Mouse (Mus musculus) bone marrow, adult 2 months (tissue): ENCODE measurements around the gene Ercc1. TPM values are rescaled to one million over a fixed set of nuclear protein-coding genes. Genes with fewer than 3 reads are reported as not detected.

Source experiments
- H3K27ac ChIP-seq: fragments of 200-500 bp; 2 replicates; pipeline ENCODE4 v1.5.1; 2012; ENCODE audit warnings: low read depth, mild to moderate bottlenecking, control low read depth, inconsistent platforms, low read length; ENCODE audit not compliant: control insufficient read depth, poor library complexity, insufficient read depth
- H3K4me1 ChIP-seq: fragments of 200-500 bp; 2 replicates; pipeline ENCODE4 v1.6.1; 2011; ENCODE audit warnings: low read length; ENCODE audit not compliant: control insufficient read depth, insufficient read depth
- H3K4me3 ChIP-seq: fragments of 200-500 bp; replicated peaks from 2 replicates; pipeline ENCODE3; 2011; ENCODE audit warnings: mild to moderate bottlenecking, low read depth, low read length, control low read depth; ENCODE audit not compliant: control insufficient read depth
- CTCF ChIP-seq: fragments of 200-500 bp; IDR thresholded peaks from 2 replicates; pipeline ENCODE4 v1.5.1; 2011; ENCODE audit warnings: low read length, control low read depth; ENCODE audit not compliant: control insufficient read depth, insufficient read depth
- POLR2A ChIP-seq: fragments of 200-500 bp; IDR thresholded peaks from 2 replicates; pipeline ENCODE4 v1.6.1; 2011; ENCODE audit warnings: low read depth, mild to moderate bottlenecking, control low read depth, low read length, borderline replicate concordance; ENCODE audit not compliant: control insufficient read depth
- WGBS: fragments of 180-500 bp; shearing (Covaris S2); methylation state at CpG from one replicate; pipeline ENCODE4 v1.1.7; 2018; 5-methylcytosine and 5-hydroxymethylcytosine counted together
- polyA plus RNA-seq: library from polyadenylated mRNA; stranded (reverse); fragments of >200 nt; gene quantifications from 2 replicates; pipeline ENCODE4 v1.2.4, GENCODE M21; 2011; ENCODE audit warnings: low replicate concordance; ENCODE audit not compliant: missing spikeins, insufficient read depth, insufficient read length

The Ercc1 gene
- polyA plus RNA-seq, 1 experiment: 31.3 TPM

GRCm38 (mm10) chr7:19349188-19349915 lies 4.8 kb downstream of the Ercc1 start:
- Histone ChIP-seq H3K4me3 (no peak overlapping the region), H3K4me1 (peaks cover 2% of the 10 kb centered on the region; the same call in 1 of the 2 replicates), H3K27ac (no peak overlapping the region)
- no peak for TF ChIP-seq POLR2A
- TF ChIP-seq CTCF: no peak
- WGBS: 85% methylated on average over 13 of the region's 13 CpGs

GRCm38 (mm10) chr7:19350221-19350620 lies 5.6 kb downstream of the Ercc1 start:
- Histone ChIP-seq H3K27ac (no peak overlapping the region), H3K4me3 (no peak overlapping the region), H3K4me1 (no peaks in the 10 kb centered on the region; the same call in 1 of the 2 replicates)
- 86% methylated on average over 8 of the region's 8 CpGs for WGBS
- TF ChIP-seq CTCF: no peak
- TF ChIP-seq POLR2A: no peak

DNA sequence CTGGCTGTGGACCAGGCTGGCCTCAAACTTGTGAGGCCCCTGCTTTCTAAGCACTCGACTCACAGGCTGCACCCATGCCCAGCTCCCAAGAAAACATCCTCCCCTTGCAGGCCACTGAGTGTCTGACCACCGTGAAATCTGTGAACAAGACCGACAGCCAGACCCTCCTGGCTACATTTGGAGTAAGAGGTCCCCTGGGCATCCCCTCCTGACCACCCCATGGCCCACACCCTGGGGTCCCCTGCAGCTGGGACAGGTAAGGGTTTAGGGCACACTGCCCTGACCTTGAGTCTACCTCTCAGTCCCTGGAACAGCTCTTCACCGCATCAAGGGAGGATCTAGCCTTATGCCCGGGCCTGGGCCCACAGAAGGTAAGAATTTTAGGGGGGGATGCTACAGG lies 10.4 kb downstream of the Ercc1 start:
- H3K4me1 ChIP-seq: peaks cover 2% of the 10 kb centered on the region; the same call in 1 of the 2 replicates
- WGBS: 83% methylated on average over 5 of the region's 5 CpGs
- H3K27ac ChIP-seq: no peak overlapping the region
- no peak for TF ChIP-seq POLR2A
- no peak for TF ChIP-seq CTCF
- no peak overlapping the region for H3K4me3 ChIP-seq

DNA sequence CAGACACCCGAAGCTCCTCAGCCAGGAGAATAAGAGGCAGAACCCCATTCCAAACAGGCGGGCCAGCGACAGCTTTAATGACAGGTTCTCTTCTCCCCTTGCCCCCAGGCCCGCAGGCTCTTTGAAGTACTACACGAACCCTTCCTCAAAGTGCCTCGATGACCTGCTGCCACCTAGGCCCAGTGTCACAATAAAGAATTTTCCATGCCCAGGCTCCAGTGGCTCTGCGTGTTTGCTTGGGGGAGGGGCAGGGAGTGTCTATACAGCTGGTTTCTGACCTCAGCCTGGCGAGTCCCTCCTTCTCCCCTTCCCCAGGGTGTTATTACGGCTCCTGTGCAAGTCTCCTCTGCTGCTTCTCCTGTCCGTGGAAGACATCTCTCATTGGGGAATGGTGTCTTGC lies 11.7 kb downstream of the Ercc1 start:
- no peak overlapping the region for H3K27ac ChIP-seq
- no peak for TF ChIP-seq POLR2A
- no peak for TF ChIP-seq CTCF
- peaks cover 2% of the 10 kb centered on the region; the same call in 1 of the 2 replicates for H3K4me1 ChIP-seq
- WGBS: 84% methylated on average over 10 of the region's 10 CpGs
- H3K4me3 ChIP-seq: no peak overlapping the region

DNA sequence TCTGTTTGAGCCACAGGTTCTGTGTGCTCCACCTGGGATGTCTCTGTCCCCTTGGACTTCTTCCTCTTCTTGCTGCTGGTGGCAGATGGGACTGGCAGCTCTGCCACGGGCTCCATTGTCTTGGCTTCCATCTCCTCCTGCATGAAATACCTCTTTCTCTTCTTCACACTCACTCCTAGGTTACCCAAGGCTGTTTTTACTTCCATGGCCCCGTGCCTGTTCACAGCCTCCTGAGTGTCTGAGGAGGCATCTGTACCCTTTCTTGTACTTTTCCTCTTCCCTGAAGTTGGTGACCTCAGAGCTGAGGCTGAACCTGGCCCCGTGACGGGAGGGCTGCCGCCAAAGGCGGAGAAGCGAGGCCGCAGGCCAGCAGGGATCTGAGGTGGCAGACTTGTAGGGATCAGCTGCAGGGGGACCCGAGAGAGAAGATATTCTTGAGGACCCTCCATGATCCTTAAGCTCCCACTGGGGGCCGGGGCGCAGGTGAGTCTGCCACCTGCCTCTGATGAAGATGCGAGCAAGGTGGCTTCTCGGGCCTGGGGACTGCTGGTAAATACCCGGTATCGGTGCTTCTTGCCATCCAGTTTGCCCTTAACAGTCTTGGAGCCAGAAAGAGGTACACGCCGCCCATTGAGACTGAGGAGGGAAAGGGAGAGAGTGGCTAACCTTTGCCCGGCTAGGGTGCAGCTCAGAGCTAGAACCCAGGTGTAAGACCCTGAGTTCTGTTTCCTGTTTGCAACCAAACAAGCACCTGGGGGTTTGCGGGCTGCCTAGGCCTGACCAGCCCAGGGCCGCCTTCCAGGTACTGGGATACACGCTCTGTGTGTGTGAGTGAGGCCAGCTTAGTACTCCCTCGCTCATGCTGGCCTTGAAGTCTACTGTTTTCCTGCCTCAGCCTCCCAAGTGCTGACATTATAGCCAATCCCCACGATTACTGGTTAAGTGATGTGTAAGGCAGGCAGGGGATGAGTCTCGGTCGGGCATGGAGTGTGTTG lies 13.1 kb downstream of the Ercc1 start:
- Histone ChIP-seq H3K27ac (no peak overlapping the region; the same call in 1 of the 2 replicates), H3K4me3 (no peak overlapping the region), H3K4me1 (peaks cover 2% of the 10 kb centered on the region; the same call in 1 of the 2 replicates)
- WGBS: 84% methylated on average over 25 of the region's 25 CpGs
- TF ChIP-seq CTCF (no peak), POLR2A (no peak)

- no peak for TF ChIP-seq POLR2A
- TF ChIP-seq CTCF: no peak
- WGBS: 7% methylated on average over 13 of the region's 13 CpGs
- H3K4me1 ChIP-seq: peaks cover 2% of the 10 kb centered on the region; the same call in 1 of the 2 replicates
- no peak overlapping the region for H3K27ac ChIP-seq
- H3K4me3 ChIP-seq: peak overlapping the region; percentile 34
These were observed 14.1 kb downstream of the Ercc1 start for GRCm38 (mm10) chr7:19358634-19359033.

DNA sequence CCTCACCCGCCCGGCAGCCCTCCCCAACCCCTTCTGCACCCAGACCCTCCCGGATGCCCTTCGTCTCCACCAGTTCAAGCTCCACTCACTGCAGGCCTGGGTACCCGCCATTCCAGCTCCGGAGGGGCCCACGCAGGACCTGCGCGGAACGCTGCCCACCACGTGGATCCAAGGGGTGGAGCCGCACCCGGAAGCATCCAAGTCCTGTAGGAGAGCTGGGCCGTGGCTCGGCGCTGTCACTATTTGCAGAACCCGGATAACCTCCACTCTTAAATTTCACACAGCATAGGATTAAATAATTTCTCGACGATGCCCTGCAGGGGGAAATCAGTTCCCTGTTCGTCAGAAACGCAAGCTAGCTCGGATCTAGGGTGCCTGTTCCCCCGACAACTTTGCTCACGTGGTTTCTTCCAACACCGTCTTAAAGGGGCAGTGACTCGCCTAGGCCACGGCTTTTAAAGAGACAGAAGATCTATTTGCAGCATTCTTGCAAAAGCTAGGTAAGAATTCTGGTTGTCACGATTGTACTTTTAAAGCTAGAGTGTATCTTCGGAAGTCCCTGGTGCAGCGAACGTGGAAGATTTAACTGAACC lies 14.8 kb downstream of the Ercc1 start, which contains the start of the genes Cd3eap and Ppp1r13l:
Gene Cd3eap (minus strand): TSS at position 185 of the 593 bp plus-strand sequence.
Gene Ppp1r13l (plus strand): TSS at position 451 of the 593 bp plus-strand sequence.
- Histone ChIP-seq H3K27ac (peak within 1 kb of the TSS; percentile 31), H3K4me1 (peaks cover 2% of the 10 kb centered on the region; the same call in 1 of the 2 replicates), H3K4me3 (peak within 1 kb of the TSS; percentile 76)
- TF ChIP-seq POLR2A (peak; percentile 64; the same call in 1 of the 2 replicates), CTCF (no peak)
- under 1% methylated on average over 31 of the region's 31 CpGs for WGBS
